Comparison of ENCODE assay signal across 8 mouse cellular contexts in genomic region chr17:59099376-59099775, GRCm38 (mm10).
DNase-seq lines count a peak whose midpoint lies in the region; ATAC-seq and TF ChIP-seq lines count a peak whose summit lies in the region.

No protein-coding gene starts in this region.

- H3K4me3 ChIP-seq in liver, embryonic 11.5 days (ENCODE audit: low read depth, low read length): no peak overlapping the region
- no peak overlapping the region for H3K4me3 ChIP-seq in MEL (ENCODE audit: control insufficient read depth in 1 of 2, insufficient read depth in 1 of 2, low read depth in 2 of 2, low read length in 2 of 2)
- no peak overlapping the region for H3K4me3 ChIP-seq in embryonic facial prominence, embryonic 14.5 days (ENCODE audit: low read depth, low read length)

- H3K4me1 ChIP-seq in liver, embryonic 11.5 days (replicated peaks; ENCODE audit: control insufficient read depth, insufficient read depth, low read length): no peaks in the 10 kb centered on the region
- no peaks in the 10 kb centered on the region for H3K4me1 ChIP-seq in MEL (ENCODE audit: control insufficient read depth in 1 of 2, insufficient read depth in 2 of 2, low read length in 2 of 2)
- H3K4me1 ChIP-seq in embryonic facial prominence, embryonic 14.5 days (ENCODE audit: control insufficient read depth, insufficient read depth, low read length): no peaks in the 10 kb centered on the region

- H3K4me2 ChIP-seq in liver, embryonic 11.5 days: no peak overlapping the region
- no peak overlapping the region for H3K4me2 ChIP-seq in embryonic facial prominence, embryonic 14.5 days (ENCODE audit: low read depth, low read length)

- no peaks in the 10 kb centered on the region for H3K9me3 ChIP-seq in liver, embryonic 11.5 days (ENCODE audit: control insufficient read depth, low read length)
- H3K9me3 ChIP-seq in MEL (replicated peaks; ENCODE audit: insufficient read depth, low read length): no peaks in the 10 kb centered on the region
- no peaks in the 10 kb centered on the region for H3K9me3 ChIP-seq in embryonic facial prominence, embryonic 14.5 days (ENCODE audit: control insufficient read depth, low read length)

- peak; percentile 60 for TF ChIP-seq RAD21 in MEL (IDR thresholded peaks at IDR 0.05; ENCODE audit: low read depth, low read length)

- no peaks in the 10 kb centered on the region for H3K27me3 ChIP-seq in liver, embryonic 11.5 days (replicated peaks; ENCODE audit: control insufficient read depth, insufficient read depth, low read length)
- no peaks in the 10 kb centered on the region for H3K27me3 ChIP-seq in MEL (ENCODE audit: control insufficient read depth in 1 of 2, insufficient read depth in 2 of 2, low read length in 2 of 2)
- H3K27me3 ChIP-seq in embryonic facial prominence, embryonic 14.5 days (replicated peaks; ENCODE audit: control insufficient read depth, insufficient read depth, low read length): no peaks in the 10 kb centered on the region

- TF ChIP-seq CTCF in MEL (IDR thresholded peaks at IDR 0.05 in 2 of 3, conservative IDR thresholded peaks at IDR 0.05 in 1 of 3; ENCODE audit: control insufficient read depth in 1 of 3, insufficient read depth in 1 of 3, low read depth in 2 of 3, low read length in 3 of 3, poor library complexity in 1 of 3, severe bottlenecking in 1 of 3): peak; percentile 45 to 79 (median 74)

- no peaks in the 10 kb centered on the region for H3K36me3 ChIP-seq in liver, embryonic 11.5 days (ENCODE audit: control insufficient read depth, insufficient read depth, low read length)
- no peaks in the 10 kb centered on the region for H3K36me3 ChIP-seq in MEL (ENCODE audit: control insufficient read depth in 1 of 2, insufficient read depth in 2 of 2, low read length in 2 of 2)
- no peaks in the 10 kb centered on the region for H3K36me3 ChIP-seq in embryonic facial prominence, embryonic 14.5 days (ENCODE audit: control insufficient read depth, insufficient read depth, low read length)

- no peak overlapping the region for H3K9ac ChIP-seq in liver, embryonic 11.5 days (ENCODE audit: low read depth, low read length)
- H3K9ac ChIP-seq in MEL (ENCODE audit: control insufficient read depth, low read depth, low read length, poor library complexity, severe bottlenecking): no peak overlapping the region
- no peak overlapping the region for H3K9ac ChIP-seq in embryonic facial prominence, embryonic 14.5 days (ENCODE audit: low read depth, low read length)

- TF ChIP-seq POLR2A in MEL (IDR thresholded peaks at IDR 0.05; ENCODE audit: control insufficient read depth in 1 of 2, insufficient read depth in 1 of 2, low read depth in 1 of 2, low read length in 2 of 2, poor library complexity in 1 of 2): no peak

- no peak for ATAC-seq in liver, embryonic 11.5 days (replicated peaks; ENCODE audit: low FRiP score)
- no peak for ATAC-seq in embryonic facial prominence, embryonic 14.5 days (ENCODE audit: low read depth)

- DNase-seq in liver: peak; percentile 39
- DNase-seq in liver, embryonic 11.5 days (ENCODE audit: low spot score): no peak
- peak; percentile 72 for DNase-seq in MEL (ENCODE audit: low read depth, low spot score)
- peak; percentile 79 for DNase-seq in adrenal gland, postnatal 10 days
- DNase-seq in embryonic facial prominence, embryonic 14.5 days (ENCODE audit: low spot score): peak; percentile 32
- peak; percentile 61 to 70 for DNase-seq in left cerebral cortex, adult 18-20 months (ENCODE audit: low spot score in 2 of 2)
- DNase-seq in right cerebral cortex, postnatal 25 days: peak; percentile 15
- DNase-seq in spleen, postnatal 14 days (ENCODE audit: low spot score in 2 of 2): no peak

- 7% methylated on average over 5 of the region's 5 CpGs for WGBS in liver, embryonic 11.5 days
- 7% methylated on average over 5 of the region's 5 CpGs for WGBS in embryonic facial prominence, embryonic 14.5 days

- no peak for TF ChIP-seq EP300 in MEL (IDR thresholded peaks at IDR 0.05; ENCODE audit: low read depth in 1 of 2, low read length in 2 of 2)

- H3K27ac ChIP-seq in liver, embryonic 11.5 days (ENCODE audit: low read depth, low read length): no peak overlapping the region
- no peak overlapping the region for H3K27ac ChIP-seq in MEL (ENCODE audit: control insufficient read depth, low read depth, low read length)
- no peak overlapping the region for H3K27ac ChIP-seq in embryonic facial prominence, embryonic 14.5 days (replicated peaks; ENCODE audit: low read depth, low read length)

- no peaks in the 10 kb centered on the region for H3K79me2 ChIP-seq in MEL (ENCODE audit: control insufficient read depth, insufficient read depth, low read length, poor library complexity)

TF ChIP-seq in MEL, 35 proteins besides CTCF, POLR2A, EP300 and RAD21:
- TF ChIP-seq MAZ (IDR thresholded peaks at IDR 0.05; ENCODE audit: low read depth, low read length) (no peak), RCOR1 (IDR thresholded peaks at IDR 0.05; ENCODE audit: low read depth, low read length) (0 out of 2 replicates have a peak, but pooled peaks have one; percentile 32), POLR2AphosphoS2 (IDR thresholded peaks at IDR 0.05; ENCODE audit: low read length) (no peak), HCFC1 (IDR thresholded peaks at IDR 0.05; ENCODE audit: low read depth, low read length) (no peak), ZNF384 (IDR thresholded peaks at IDR 0.05; ENCODE audit: low read depth, low read length) (peak; percentile 43), GATA1 (IDR thresholded peaks at IDR 0.05; ENCODE audit: low read depth, low read length) (no peak), SMC3 (IDR thresholded peaks at IDR 0.05; ENCODE audit: low read depth, low read length) (peak; percentile 94), ZMIZ1 (IDR thresholded peaks at IDR 0.05; ENCODE audit: low read depth, low read length) (no peak), ZC3H11A (IDR thresholded peaks at IDR 0.05; ENCODE audit: low read depth, low read length) (peak; percentile 67), CHD2 (IDR thresholded peaks at IDR 0.05; ENCODE audit: low read length) (no peak)
TF ChIP-seq in MEL: peak in this region for 4.

Comparison
In these comparisons a context has a peak if more than half of its experiments do, and no peak if none do; other contexts are left out.
1. DNase-seq: peak in liver (single experiment), MEL (single experiment), adrenal gland, postnatal 10 days (single experiment), embryonic facial prominence, embryonic 14.5 days (single experiment), left cerebral cortex, adult 18-20 months (2 of 2) and right cerebral cortex, postnatal 25 days (single experiment); none in liver, embryonic 11.5 days (single experiment) and spleen, postnatal 14 days (0 of 2).